Mouse (Mus musculus): ENCODE data around the gene Tmem151b. TPM values are rescaled to one million over a fixed set of nuclear protein-coding genes. Genes with fewer than 3 reads are reported as not detected.

Tmem151b gene
- polyA plus RNA-seq, 1 experiment from 2014 or later: 25.5 TPM

DNA sequence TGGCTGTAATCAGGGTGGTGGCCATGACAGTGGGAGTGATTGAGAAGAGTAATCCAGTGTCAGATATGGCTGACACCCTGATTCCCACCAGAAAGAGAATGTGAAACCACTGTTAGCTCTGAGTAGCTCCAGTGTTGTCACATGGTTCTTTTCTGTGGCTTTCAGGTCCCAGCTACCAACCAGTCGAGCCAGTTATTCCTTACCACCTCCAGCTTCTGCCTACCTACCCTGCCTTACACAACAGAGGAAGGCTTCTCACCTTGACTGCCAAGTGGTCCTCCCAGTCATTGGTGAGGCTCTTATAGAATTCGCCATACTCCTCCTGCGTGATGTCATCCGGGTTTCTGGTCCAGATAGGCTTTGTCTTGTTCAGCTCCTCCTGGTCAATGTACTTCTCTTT lies 20.5 kb upstream of the Tmem151b start:
- 0 out of 2 replicates have a peak overlapping the region, but pooled peaks have one; percentile 14 for H3K27ac ChIP-seq
- H3K9me3 ChIP-seq: no peaks in the 10 kb centered on the region
- ATAC-seq: no peak
- no peak overlapping the region for H3K4me3 ChIP-seq (replicated peaks)
- H3K9ac ChIP-seq (replicated peaks): no peak overlapping the region
- peaks cover 63% of the 10 kb centered on the region for H3K36me3 ChIP-seq
- H3K27me3 ChIP-seq: no peaks in the 10 kb centered on the region
- 85% methylated on average over 4 of the region's 4 CpGs for WGBS
- H3K4me2 ChIP-seq (replicated peaks): no peak overlapping the region
- peaks cover 76% of the 10 kb centered on the region for H3K4me1 ChIP-seq (replicated peaks)

DNA sequence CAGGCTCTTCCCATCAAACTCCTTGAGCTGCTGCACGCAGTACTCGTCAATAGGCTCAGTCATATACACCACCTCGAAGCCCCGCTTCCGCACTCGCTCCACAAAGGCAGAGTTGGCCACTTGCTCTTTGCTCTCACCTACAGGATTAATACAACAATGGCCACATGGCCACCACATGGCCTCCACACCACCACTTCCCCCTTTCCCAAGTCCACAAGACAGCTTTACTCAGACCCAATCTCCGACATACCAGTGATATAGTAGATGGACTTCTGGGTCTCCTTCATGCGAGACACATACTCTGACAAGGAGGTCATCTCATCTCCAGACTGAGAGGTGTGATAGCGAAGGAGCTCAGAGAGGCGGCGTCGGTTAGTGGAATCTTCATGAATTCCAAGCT lies 19.5 kb upstream of the Tmem151b start:
- ATAC-seq: no peak
- H3K9ac ChIP-seq (replicated peaks): no peak overlapping the region
- no peaks in the 10 kb centered on the region for H3K9me3 ChIP-seq
- peaks cover 74% of the 10 kb centered on the region for H3K4me1 ChIP-seq (replicated peaks)
- H3K4me2 ChIP-seq (replicated peaks): no peak overlapping the region
- 91% methylated on average over 12 of the region's 12 CpGs for WGBS
- H3K36me3 ChIP-seq: peaks cover 63% of the 10 kb centered on the region
- no peaks in the 10 kb centered on the region for H3K27me3 ChIP-seq
- no peak overlapping the region for H3K27ac ChIP-seq
- no peak overlapping the region for H3K4me3 ChIP-seq (replicated peaks)

DNA sequence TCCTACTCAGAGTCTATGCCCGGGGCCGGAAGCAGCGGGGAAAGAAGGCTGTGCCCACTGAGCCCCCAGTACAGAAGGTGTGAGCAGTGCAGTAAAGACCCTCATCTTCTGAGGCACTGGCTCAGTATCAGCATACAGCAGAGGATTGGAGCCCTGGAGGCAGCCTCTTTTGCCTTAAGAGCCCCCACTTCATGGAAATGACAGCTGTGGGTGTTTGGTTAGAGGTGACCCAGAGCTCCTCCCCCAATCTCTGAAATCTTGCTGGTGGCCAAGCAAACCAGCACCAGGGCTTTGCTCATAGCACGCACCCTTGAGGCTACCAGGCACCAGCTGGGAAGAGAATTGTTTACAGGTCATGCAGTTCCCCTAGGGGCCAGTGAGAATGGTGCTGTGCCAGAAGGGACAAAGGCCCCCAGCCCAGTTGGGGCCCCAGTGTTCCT lies 17.7 kb upstream of the Tmem151b start:
- Histone ChIP-seq H3K4me2 (replicated peaks) (no peak overlapping the region), H3K27ac (peak overlapping the region; percentile 57), H3K36me3 (peaks cover 63% of the 10 kb centered on the region), H3K4me3 (replicated peaks) (no peak overlapping the region), H3K9ac (replicated peaks) (no peak overlapping the region), H3K9me3 (no peaks in the 10 kb centered on the region), H3K27me3 (no peaks in the 10 kb centered on the region), H3K4me1 (replicated peaks) (peaks cover 74% of the 10 kb centered on the region)
- ATAC-seq: no peak
- WGBS: 31% methylated on average over 4 of the region's 4 CpGs

DNA sequence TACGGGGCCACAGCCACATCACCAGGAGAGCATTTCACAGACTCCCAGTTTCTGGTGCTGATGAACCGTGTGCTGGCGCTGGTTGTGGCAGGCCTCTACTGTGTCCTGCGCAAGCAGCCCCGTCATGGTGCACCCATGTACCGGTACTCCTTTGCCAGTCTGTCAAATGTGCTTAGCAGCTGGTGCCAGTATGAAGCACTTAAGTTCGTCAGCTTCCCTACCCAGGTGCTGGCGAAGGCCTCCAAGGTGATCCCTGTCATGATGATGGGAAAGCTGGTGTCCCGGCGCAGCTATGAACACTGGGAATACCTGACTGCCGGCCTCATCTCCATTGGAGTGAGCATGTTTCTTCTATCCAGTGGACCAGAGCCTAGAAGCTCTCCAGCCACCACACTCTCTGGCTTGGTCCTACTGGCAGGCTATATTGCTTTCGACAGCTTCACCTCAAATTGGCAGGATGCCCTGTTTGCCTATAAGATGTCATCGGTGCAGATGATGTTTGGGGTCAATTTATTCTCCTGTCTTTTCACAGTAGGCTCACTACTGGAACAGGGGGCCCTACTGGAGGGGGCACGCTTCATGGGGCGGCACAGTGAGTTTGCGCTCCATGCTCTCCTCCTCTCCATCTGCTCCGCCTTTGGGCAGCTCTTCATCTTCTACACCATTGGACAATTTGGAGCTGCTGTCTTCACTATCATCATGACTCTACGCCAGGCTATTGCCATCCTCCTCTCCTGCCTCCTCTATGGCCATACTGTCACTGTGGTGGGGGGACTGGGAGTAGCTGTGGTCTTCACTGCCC lies 17.1 kb upstream of the Tmem151b start:
- peak overlapping the region; percentile 57 for H3K27ac ChIP-seq
- 0 out of 2 replicates have a peak overlapping the region, but pooled peaks have one; percentile 2 for H3K4me3 ChIP-seq (replicated peaks)
- ATAC-seq: no peak
- 73% methylated on average over 18 of the region's 18 CpGs for WGBS
- H3K27me3 ChIP-seq: no peaks in the 10 kb centered on the region
- no peaks in the 10 kb centered on the region for H3K9me3 ChIP-seq
- no peak overlapping the region for H3K9ac ChIP-seq (replicated peaks)
- peaks cover 61% of the 10 kb centered on the region for H3K36me3 ChIP-seq
- no peak overlapping the region for H3K4me2 ChIP-seq (replicated peaks)
- peaks cover 69% of the 10 kb centered on the region for H3K4me1 ChIP-seq (replicated peaks)

DNA sequence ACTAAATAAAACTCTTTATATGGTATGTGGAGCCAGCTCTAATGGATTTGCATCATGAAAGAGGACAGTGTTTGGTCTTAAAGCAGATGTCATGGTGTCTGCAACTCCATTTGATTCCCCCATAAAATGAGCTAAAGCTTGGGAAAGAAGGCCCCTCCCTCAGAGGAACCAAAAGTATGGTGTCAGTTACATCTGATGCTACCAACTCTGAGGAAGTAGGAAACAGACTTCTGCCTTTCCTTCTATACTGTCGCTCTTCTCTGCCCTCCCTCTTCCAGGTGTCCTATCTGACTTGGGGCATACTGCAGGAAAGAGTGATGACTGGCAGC lies 16.5 kb upstream of the Tmem151b start:
- Histone ChIP-seq H3K9ac (replicated peaks) (no peak overlapping the region), H3K27ac (0 out of 2 replicates have a peak overlapping the region, but pooled peaks have one; percentile 30), H3K4me1 (replicated peaks) (peaks cover 63% of the 10 kb centered on the region), H3K36me3 (peaks cover 56% of the 10 kb centered on the region), H3K27me3 (no peaks in the 10 kb centered on the region), H3K9me3 (no peaks in the 10 kb centered on the region), H3K4me2 (replicated peaks) (no peak overlapping the region), H3K4me3 (replicated peaks) (no peak overlapping the region)
- 91% methylated on average over 1 of the region's 1 CpGs for WGBS
- no peak for ATAC-seq

DNA sequence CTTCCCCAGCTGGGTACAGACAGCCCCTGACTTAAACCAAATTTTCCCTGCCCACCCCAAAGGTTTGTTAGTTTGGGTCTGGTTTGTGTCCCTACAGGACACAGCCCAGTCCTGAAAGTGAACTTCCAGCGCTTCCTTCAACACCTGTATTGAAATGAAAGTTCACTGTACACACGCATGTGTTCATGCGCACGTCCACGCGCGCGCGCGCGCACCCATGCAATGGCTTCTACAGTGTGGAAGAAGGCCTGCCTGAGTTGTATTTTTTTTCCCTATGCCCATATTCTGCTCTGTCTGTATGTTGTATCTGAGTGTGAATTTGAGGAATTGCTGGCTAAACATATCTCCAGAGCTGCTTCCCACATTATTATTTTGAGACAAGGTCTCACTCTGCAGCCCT lies 15.6 kb upstream of the Tmem151b start:
- H3K27me3 ChIP-seq: no peaks in the 10 kb centered on the region
- 96% methylated on average over 11 of the region's 11 CpGs for WGBS
- H3K36me3 ChIP-seq: peaks cover 47% of the 10 kb centered on the region

DNA sequence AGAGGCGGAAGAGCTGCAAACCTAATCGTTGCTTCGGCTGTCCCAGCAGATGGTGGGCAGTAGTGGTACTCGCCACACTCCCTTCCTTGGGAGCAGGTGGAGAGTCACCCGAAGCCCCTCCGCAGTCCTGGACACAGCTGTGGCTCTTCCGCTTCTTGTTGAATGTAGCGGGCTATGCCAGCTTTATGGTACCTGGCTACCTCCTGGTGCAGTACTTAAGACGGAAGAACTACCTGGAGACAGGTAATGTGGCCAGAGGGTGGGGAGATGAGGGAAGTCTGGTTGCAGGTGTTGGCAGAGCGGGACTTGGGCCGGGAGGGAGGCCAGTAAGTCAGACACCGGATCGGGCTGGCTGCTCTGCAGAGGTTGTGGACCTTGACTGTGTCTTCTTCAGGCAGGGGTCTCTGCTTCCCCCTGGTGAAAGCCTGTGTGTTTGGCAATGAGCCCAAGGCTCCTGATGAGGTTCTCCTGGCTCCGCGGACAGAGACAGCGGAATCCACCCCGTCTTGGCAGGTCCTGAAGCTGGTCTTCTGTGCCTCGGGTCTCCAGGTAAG lies 15.1 kb upstream of the Tmem151b start:
- no peaks in the 10 kb centered on the region for H3K9me3 ChIP-seq
- H3K4me3 ChIP-seq (replicated peaks): peak overlapping the region; percentile 56
- peak overlapping the region; percentile 99 for H3K4me2 ChIP-seq (replicated peaks)
- peak overlapping the region; percentile 76 for H3K9ac ChIP-seq (replicated peaks)
- peaks cover 42% of the 10 kb centered on the region for H3K36me3 ChIP-seq
- 9% methylated on average over 18 of the region's 18 CpGs for WGBS
- H3K27ac ChIP-seq: peak overlapping the region; percentile 85
- H3K27me3 ChIP-seq: no peaks in the 10 kb centered on the region
- no peak; the same call in 1 of the 2 replicates for ATAC-seq
- H3K4me1 ChIP-seq (replicated peaks): peaks cover 49% of the 10 kb centered on the region

More for the DNA sequence above, 15.6 kb upstream of the Tmem151b start:
- Histone ChIP-seq H3K4me1 (replicated peaks) (peaks cover 54% of the 10 kb centered on the region), H3K4me3 (replicated peaks) (peak overlapping the region; percentile 56), H3K9ac (replicated peaks) (peak overlapping the region; percentile 76), H3K4me2 (replicated peaks) (peak overlapping the region; percentile 99), H3K27ac (peak overlapping the region; percentile 85), H3K9me3 (no peaks in the 10 kb centered on the region)
- ATAC-seq: no peak

DNA sequence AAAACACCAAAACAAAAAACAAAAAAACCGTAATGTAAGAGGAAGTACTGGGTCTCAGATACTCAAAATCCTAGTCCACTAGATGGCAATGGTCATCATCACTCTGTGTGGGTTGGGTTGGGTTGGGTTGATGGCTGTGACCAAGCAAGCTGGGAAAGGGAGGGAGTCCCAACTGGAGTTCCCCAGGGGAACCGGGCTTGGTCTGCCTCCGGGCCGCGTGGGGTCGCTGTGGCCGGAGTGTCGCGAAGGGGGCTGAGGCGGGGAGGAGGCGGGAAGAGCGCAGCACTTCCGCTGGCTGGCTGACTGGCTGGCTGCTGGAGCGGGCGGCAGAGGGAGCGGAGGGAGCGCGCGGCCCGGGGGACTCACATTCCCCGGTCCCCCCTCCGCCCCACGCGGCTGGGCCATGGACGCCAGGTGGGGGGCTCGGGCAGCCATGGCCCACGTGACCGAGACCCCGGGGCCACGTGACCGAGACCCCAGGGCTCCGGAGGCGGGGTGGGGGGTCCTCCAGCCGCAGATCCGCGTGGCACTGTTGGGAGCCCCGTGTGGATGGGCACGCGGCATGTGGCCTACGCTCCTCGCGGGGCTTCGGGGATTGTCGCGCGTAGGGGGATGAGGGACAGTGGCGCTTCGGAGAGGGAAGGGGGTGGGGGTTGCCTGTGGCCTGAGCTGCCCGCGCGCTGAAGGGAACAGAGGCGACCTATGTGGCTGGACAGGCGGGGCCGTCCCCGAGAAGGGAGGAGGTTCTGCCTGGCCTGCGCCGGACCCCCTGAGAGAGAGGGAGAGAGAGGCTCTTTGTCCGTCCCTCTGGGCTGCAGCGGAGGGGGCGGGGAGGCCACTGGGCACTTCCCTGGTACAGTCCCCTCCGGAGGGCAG lies 14.4 kb upstream of the Tmem151b start, which contains the start of gene Slc35b2:
TSS of gene Slc35b2 (plus strand) at position 220 of the 876 bp plus-strand sequence.
- ATAC-seq: peak; percentile 86
- H3K4me1 ChIP-seq (replicated peaks): peaks cover 43% of the 10 kb centered on the region
- peak within 1 kb of the TSS; percentile 99 for H3K4me2 ChIP-seq (replicated peaks)
- no peaks in the 10 kb centered on the region for H3K27me3 ChIP-seq
- under 1% methylated on average over 58 of the region's 61 CpGs for WGBS
- no peaks in the 10 kb centered on the region for H3K9me3 ChIP-seq
- peaks cover 35% of the 10 kb centered on the region for H3K36me3 ChIP-seq
- H3K9ac ChIP-seq (replicated peaks): peak within 1 kb of the TSS; percentile 76
- H3K4me3 ChIP-seq (replicated peaks): peak within 1 kb of the TSS; percentile 56
- peak within 1 kb of the TSS; percentile 85 for H3K27ac ChIP-seq

DNA sequence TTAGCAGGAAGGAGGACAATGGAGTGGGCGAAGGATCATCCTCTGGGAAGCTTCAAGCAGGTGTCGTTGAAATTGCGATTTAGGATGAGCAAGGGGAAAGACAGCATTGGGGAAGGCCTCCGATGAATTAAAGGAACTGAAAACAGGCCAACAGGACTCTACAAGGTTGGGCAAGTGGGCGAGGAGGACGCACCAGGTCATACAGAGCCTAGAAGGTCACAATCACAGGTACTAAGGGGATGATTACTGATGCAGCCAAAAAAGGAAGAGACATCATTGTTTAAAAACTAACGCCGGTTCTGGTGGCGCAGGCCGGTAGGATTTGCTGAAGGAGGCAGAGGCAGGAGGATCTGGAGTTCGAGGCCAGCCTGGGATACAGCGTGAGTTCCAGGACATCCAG lies 13.7 kb upstream of the Tmem151b start:
- H3K27me3 ChIP-seq: no peaks in the 10 kb centered on the region
- 78% methylated on average over 12 of the region's 12 CpGs for WGBS
- peaks cover 28% of the 10 kb centered on the region for H3K36me3 ChIP-seq
- no peak overlapping the region for H3K4me3 ChIP-seq (replicated peaks)
- no peak for ATAC-seq
- H3K9ac ChIP-seq (replicated peaks): no peak overlapping the region
- no peak overlapping the region for H3K27ac ChIP-seq
- H3K4me1 ChIP-seq (replicated peaks): peaks cover 36% of the 10 kb centered on the region
- H3K9me3 ChIP-seq: no peaks in the 10 kb centered on the region
- peak overlapping the region; percentile 99; the same call in 1 of the 2 replicates for H3K4me2 ChIP-seq (replicated peaks)

DNA sequence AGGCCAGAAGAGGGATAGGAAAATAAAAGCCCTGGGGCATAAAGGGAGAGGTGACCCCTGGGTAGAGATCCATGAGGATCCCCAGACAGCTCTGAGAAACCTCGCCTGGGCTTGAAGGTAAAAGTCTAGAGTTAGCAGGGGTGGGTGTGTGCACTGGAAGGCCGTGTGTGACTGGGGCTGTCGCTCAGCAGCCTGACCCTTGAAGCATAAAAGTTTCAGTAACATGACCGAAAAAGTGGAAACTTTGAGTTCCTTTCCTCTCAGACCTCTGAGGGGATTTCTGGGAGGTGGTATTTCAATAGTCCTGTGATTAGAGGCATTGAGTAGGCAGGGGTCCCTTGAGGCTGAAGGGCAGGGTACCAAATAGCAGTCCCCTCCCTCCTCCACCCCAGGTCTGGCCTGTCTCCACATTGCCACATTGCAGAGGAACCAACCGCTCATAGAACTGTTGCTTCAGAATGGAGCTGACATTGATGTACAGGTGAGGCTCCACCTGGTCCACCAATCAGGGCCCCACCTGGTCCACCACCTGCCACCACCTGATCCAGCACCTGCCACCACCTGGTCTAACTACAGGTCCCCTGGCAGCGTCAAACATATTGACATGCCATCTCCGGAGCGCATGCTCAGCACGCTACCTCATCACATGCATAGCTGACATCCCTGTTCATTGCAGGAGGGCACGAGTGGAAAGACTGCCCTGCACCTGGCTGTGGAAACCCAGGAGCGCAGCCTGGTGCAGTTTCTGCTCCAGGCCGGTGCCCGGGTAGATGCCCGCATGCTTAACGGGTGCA lies 10.5 kb upstream of the Tmem151b start:
- Histone ChIP-seq H3K4me3 (replicated peaks) (no peak overlapping the region), H3K27me3 (peaks cover 12% of the 10 kb centered on the region), H3K27ac (no peak overlapping the region), H3K9ac (replicated peaks) (no peak overlapping the region), H3K4me1 (replicated peaks) (peaks cover 29% of the 10 kb centered on the region), H3K36me3 (no peaks in the 10 kb centered on the region), H3K4me2 (replicated peaks) (no peak overlapping the region), H3K9me3 (no peaks in the 10 kb centered on the region)
- whole genome bisulfite sequencing: 88% methylated on average over 15 of the region's 15 CpGs
- ATAC-seq: no peak

Measured in midbrain, embryonic 13.5 days (tissue).